Mouse (Mus musculus) intestine, postnatal 0 days (tissue): ENCODE data around the gene G6pc3. TPM values are rescaled to one million over a fixed set of nuclear protein-coding genes. Genes with fewer than 3 reads are reported as not detected.
A peak's percentile ranks its signal among the peaks of the same experiment; 100 is the strongest.

Experiments
- ATAC-seq: fragments of 200-750 bp; cut with Nextera tagmentation; 2 replicates; pipeline ENCODE4 v1.8.0; 2017; ENCODE audit warnings: mild to moderate bottlenecking, moderate TSS enrichment, moderate library complexity
- H3K27ac ChIP-seq: fragments of 300-500 bp; sonication (generic); 2 replicates; pipeline ENCODE4 v1.5.1; 2014; ENCODE audit warnings: mild to moderate bottlenecking, low read depth, low read length, moderate library complexity
- H3K27me3 ChIP-seq: fragments of 300-500 bp; sonication (generic); replicated peaks from 2 replicates; pipeline ENCODE4 v1.6.1; 2014; ENCODE audit warnings: low read length, mixed read lengths; ENCODE audit not compliant: control insufficient read depth, insufficient read depth
- H3K36me3 ChIP-seq: fragments of 300-500 bp; sonication (generic); 2 replicates; pipeline ENCODE4 v1.6.1; 2014; ENCODE audit warnings: mild to moderate bottlenecking, moderate library complexity; ENCODE audit not compliant: control insufficient read depth, insufficient read depth
- H3K4me1 ChIP-seq: fragments of 300-500 bp; sonication (generic); replicated peaks from 2 replicates; pipeline ENCODE4 v1.6.1; 2014; ENCODE audit warnings: antibody characterized with exemption, low read length, mixed read lengths; ENCODE audit not compliant: control insufficient read depth, insufficient read depth
- H3K4me2 ChIP-seq: fragments of 300-500 bp; sonication (generic); replicated peaks from 2 replicates; pipeline ENCODE4 v1.6.1; 2014; ENCODE audit warnings: low read depth, mild to moderate bottlenecking, moderate library complexity
- H3K4me3 ChIP-seq: fragments of 300-500 bp; sonication (generic); 2 replicates; pipeline ENCODE4 v1.5.1; 2014; ENCODE audit warnings: low read depth, low read length
- H3K9ac ChIP-seq: fragments of 300-500 bp; sonication (generic); 2 replicates; pipeline ENCODE4 v1.6.1; 2014; ENCODE audit warnings: mild to moderate bottlenecking, low read depth, low read length
- H3K9me3 ChIP-seq: fragments of 300-500 bp; sonication (generic); 2 replicates; pipeline ENCODE4 v1.6.1; 2016; ENCODE audit warnings: mixed run types; ENCODE audit not compliant: control insufficient read depth
- CTCF ChIP-seq: sonication (generic); IDR thresholded peaks from 2 replicates; pipeline ENCODE4 v1.5.1; 2016; ENCODE audit warnings: low read depth, mild to moderate bottlenecking, control low read depth, antibody characterized with exemption, moderate library complexity
- WGBS: fragments of 180-500 bp; shearing (Covaris S2); extraction: QIAGEN DNeasy Blood & Tissue Kit; methylation state at CpG from one replicate; pipeline ENCODE4 v1.1.7; 2014; 5-methylcytosine and 5-hydroxymethylcytosine counted together
- polyA plus RNA-seq: library from polyadenylated mRNA; unstranded; fragments of >200 nt; fragmentation: Nextera tagmentation; extraction: Ambion mirVana; gene quantifications from 2 replicates; pipeline ENCODE4 v1.2.1, GENCODE M21; 2015

Gene G6pc3
- polyA plus RNA-seq, 1 experiment from 2014 or later, result 20.4 TPM

- no peak for ATAC-seq
- Histone ChIP-seq H3K4me3 (no peak overlapping the region), H3K9me3 (no peaks in the 10 kb centered on the region), H3K4me2 (no peak overlapping the region), H3K27me3 (no peaks in the 10 kb centered on the region), H3K36me3 (peaks cover 79% of the 10 kb centered on the region), H3K4me1 (no peaks in the 10 kb centered on the region), H3K27ac (no peak overlapping the region), H3K9ac (no peak overlapping the region)
- WGBS, result 66% methylated on average over 21 of the region's 21 CpGs
- TF ChIP-seq CTCF, result no peak
These were observed 6.8 kb downstream of the G6pc3 start for GRCm38 (mm10) chr11:102196018-102196797.

- 74% methylated on average over 6 of the region's 6 CpGs for WGBS
- peaks cover 95% of the 10 kb centered on the region for H3K36me3 ChIP-seq
These were observed 8.8 kb downstream of the G6pc3 start for GRCm38 (mm10) chr11:102198245-102198644.

DNA sequence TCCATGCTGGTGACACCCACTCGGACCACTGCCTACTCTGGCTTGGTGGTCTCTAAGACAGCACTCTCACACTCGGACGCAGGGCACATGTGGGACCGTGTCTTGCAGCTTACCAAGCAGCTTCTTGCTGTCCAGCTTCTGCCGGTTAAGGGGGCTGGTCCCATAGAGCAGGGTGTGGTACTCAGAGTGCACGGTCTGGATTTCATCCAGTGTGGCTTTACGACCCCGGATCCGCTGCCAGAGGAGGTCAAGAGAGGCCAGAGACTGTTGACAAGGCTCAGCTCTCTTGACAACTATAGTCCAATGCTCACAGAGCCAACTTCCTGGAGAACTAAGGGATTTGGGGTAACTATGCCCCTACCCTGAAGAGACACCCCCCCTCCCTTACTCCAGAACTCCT, 10.4 kb downstream of the G6pc3 start:
- no peaks in the 10 kb centered on the region for H3K4me1 ChIP-seq
- peaks cover 97% of the 10 kb centered on the region for H3K36me3 ChIP-seq
- H3K4me3 ChIP-seq, result no peak overlapping the region
- H3K27ac ChIP-seq, result no peak overlapping the region
- H3K9me3 ChIP-seq, result no peaks in the 10 kb centered on the region
- no peak overlapping the region for H3K4me2 ChIP-seq
- WGBS, result 46% methylated on average over 9 of the region's 9 CpGs
- TF ChIP-seq CTCF, result no peak
- H3K27me3 ChIP-seq, result no peaks in the 10 kb centered on the region
- H3K9ac ChIP-seq, result no peak overlapping the region
- ATAC-seq, result no peak

More at GRCm38 (mm10) chr11:102198245-102198644, 8.8 kb downstream of the G6pc3 start:
- Histone ChIP-seq H3K4me3 (no peak overlapping the region), H3K27me3 (no peaks in the 10 kb centered on the region), H3K27ac (no peak overlapping the region), H3K4me1 (no peaks in the 10 kb centered on the region), H3K4me2 (no peak overlapping the region), H3K9ac (no peak overlapping the region), H3K9me3 (no peaks in the 10 kb centered on the region)
- peak; percentile 53 for TF ChIP-seq CTCF
- no peak for ATAC-seq

GRCm38 (mm10) chr11:102201408-102201821, 12.0 kb downstream of the G6pc3 start:
- Histone ChIP-seq H3K27me3 (no peaks in the 10 kb centered on the region), H3K36me3 (peaks cover 97% of the 10 kb centered on the region), H3K4me2 (no peak overlapping the region), H3K4me3 (no peak overlapping the region), H3K9me3 (no peaks in the 10 kb centered on the region), H3K27ac (no peak overlapping the region), H3K4me1 (no peaks in the 10 kb centered on the region), H3K9ac (no peak overlapping the region)
- WGBS, result 83% methylated on average over 12 of the region's 12 CpGs
- no peak for ATAC-seq
- peak; percentile 52 for TF ChIP-seq CTCF

DNA sequence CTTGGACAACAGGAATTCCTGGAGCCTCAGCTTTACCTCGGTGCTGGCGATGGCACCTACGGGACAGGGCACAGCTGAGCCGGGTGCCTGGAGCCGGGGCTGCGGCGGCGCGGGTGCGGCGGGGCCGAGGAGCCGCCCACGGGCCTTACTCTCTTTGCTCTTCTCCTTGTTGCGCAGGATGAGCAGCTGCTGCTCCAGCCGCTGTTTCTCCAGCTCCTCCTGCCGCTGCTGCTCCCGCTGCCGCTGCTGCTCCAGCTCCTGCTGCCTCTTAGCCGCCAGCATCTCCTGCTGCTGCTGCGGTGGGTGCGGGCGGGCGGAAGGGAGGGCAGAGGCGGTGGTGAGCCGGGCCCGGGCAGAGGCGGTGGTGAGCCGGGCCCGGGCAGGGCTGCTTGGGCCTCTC, 17.1 kb downstream of the G6pc3 start:
- Histone ChIP-seq H3K27ac (no peak overlapping the region), H3K4me1 (peaks cover 3% of the 10 kb centered on the region; the same call in 1 of the 2 replicates), H3K36me3 (peaks cover 61% of the 10 kb centered on the region), H3K4me3 (no peak overlapping the region), H3K4me2 (no peak overlapping the region), H3K9me3 (no peaks in the 10 kb centered on the region), H3K27me3 (no peaks in the 10 kb centered on the region), H3K9ac (no peak overlapping the region)
- no peak for ATAC-seq
- WGBS, result 78% methylated on average over 28 of the region's 30 CpGs
- no peak for TF ChIP-seq CTCF

DNA sequence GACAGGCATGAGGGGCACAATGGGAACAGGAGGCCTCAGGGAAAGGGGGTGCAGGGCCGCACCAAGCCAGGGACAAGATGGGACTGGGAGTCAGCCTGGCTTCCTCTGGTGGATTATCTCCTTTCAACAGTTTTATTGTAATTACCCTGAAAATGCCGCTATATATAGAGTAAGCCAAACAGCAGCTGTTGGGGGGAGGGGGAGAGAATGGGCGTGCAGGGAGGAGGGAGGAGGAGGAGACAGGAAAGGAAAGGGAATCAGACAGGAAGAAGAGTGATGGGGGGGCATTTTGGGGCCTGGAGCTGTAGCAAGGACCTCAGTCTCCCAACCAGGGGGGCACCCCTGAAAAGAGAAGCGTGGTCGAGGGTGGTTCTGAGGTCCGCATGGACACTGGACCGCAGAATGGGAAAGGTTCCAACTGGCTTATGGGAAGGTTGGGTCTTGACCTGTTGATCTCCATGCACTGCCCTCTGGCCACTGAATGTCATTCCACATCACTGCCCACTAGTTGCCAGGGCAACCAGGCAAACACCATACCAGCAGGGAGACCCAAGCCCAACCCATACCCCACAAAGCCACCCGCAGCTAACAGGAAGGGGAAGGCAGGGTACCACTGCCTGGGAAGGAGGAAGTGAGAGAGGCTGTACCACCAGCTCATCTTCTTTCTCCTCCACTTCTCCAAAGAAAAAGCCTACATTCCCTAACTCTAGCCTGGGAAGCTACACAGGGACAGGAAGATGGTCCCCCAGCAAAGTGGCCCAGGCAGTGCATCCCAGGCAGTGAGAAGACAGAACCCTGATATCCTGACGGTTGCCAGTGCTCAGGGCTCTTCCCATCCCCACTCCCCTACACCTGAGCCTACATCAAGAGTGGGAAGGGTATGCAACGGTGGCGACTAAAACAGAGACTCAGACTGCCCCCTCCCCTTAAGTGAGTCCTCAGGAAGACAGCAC, 18.7 kb downstream of the G6pc3 start:
- no peak overlapping the region for H3K27ac ChIP-seq
- no peak for ATAC-seq
- H3K9ac ChIP-seq, result no peak overlapping the region
- no peaks in the 10 kb centered on the region for H3K9me3 ChIP-seq
- peaks cover 3% of the 10 kb centered on the region; the same call in 1 of the 2 replicates for H3K4me1 ChIP-seq
- 49% methylated on average over 11 of the region's 11 CpGs for WGBS
- no peaks in the 10 kb centered on the region for H3K27me3 ChIP-seq
- H3K4me3 ChIP-seq, result no peak overlapping the region
- peak overlapping the region; percentile 13; the same call in 1 of the 2 replicates for H3K4me2 ChIP-seq
- no peak for TF ChIP-seq CTCF
- peaks cover 50% of the 10 kb centered on the region for H3K36me3 ChIP-seq
